Comparison of ENCODE assay signal across 26 mouse cellular contexts in the genomic region with DNA sequence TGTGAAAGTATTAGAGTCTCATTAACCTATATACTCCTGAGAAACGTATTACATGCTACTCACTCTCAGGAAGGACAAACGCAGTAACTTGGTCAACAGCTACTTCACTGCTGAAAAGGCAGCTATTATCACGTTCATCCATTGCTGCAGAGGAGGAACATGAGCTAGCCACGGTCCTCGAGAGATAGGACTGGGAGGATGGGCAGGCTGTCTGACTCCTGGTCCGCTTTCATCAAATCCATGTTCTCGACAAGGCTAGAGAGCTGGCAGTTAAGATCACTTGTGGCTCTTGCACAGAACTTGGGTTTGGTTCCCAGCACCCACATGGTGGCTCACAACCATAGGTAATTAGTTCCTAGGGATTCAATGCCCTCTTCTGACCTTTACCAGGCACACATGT. TPM values are rescaled to one million over a fixed set of nuclear protein-coding genes. Genes with fewer than 3 reads are reported as not detected.
DNase-seq lines count a peak whose midpoint lies in the region; ATAC-seq and TF ChIP-seq lines count a peak whose summit lies in the region.
"Had no signal": no experiment of that assay in that cellular context is flagged by ENCODE, and none has a peak within 500 bp of the region (broad histone marks: within the 10 kb centered on the region; RNA-seq: fewer than 3 reads in every experiment).

No protein-coding gene starts in this region.

- ATAC-seq in liver, postnatal 0 days = no peak
- ATAC-seq in liver, embryonic 11.5 days (replicated peaks; ENCODE audit: low FRiP score) = peak; percentile 67; the same call in 1 of the 2 replicates
- ATAC-seq in liver, embryonic 14.5 days (ENCODE audit: insufficient read depth) = no peak
- ATAC-seq in megakaryocyte-erythroid progenitor cell, adult 5-6 weeks (replicated peaks; ENCODE audit: low FRiP score, low TSS enrichment, poor library complexity, severe bottlenecking) = peak; percentile 32; the same call in 1 of the 2 replicates
- ATAC-seq: activated CD4-positive, CD25-positive, alpha-beta regulatory T cell, adult 4 months; forebrain, embryonic 14.5 days; forebrain, postnatal 0 days had no signal

- H3K36me3 ChIP-seq in liver, postnatal 0 days (replicated peaks; ENCODE audit: insufficient read depth, low read length) = peaks cover 4% of the 10 kb centered on the region; the same call in 1 of the 2 replicates
- peaks cover 2% of the 10 kb centered on the region; the same call in 1 of the 2 replicates for H3K36me3 ChIP-seq in liver, embryonic 11.5 days (ENCODE audit: control insufficient read depth, insufficient read depth, low read length)
- peaks cover 29% of the 10 kb centered on the region for H3K36me3 ChIP-seq in liver, embryonic 14.5 days (replicated peaks; ENCODE audit: control insufficient read depth, insufficient read depth, low read depth)
- H3K36me3 ChIP-seq: embryonic facial prominence, embryonic 12.5 days; embryonic facial prominence, embryonic 15.5 days had no signal

- TF ChIP-seq EP300 in liver, postnatal 0 days (IDR thresholded peaks at IDR 0.05; ENCODE audit: low read depth) = no peak
- TF ChIP-seq EP300 in liver, embryonic 14.5 days (IDR thresholded peaks at IDR 0.05; ENCODE audit: low read depth) = peak; percentile 37; the same call in 1 of the 2 replicates

- 64% methylated on average over 7 of the region's 7 CpGs for WGBS in liver, postnatal 0 days (ENCODE audit: insufficient replicate concordance)
- 59% methylated on average over 7 of the region's 7 CpGs for WGBS in liver, embryonic 11.5 days
- WGBS in liver, embryonic 14.5 days (ENCODE audit: insufficient replicate concordance) = 29% methylated on average over 7 of the region's 7 CpGs

- H3K4me2 ChIP-seq in liver, postnatal 0 days (ENCODE audit: low read depth, low read length) = no peak overlapping the region
- no peak overlapping the region for H3K4me2 ChIP-seq in liver, embryonic 11.5 days
- H3K4me2 ChIP-seq in liver, embryonic 14.5 days (ENCODE audit: low read depth) = no peak overlapping the region
- H3K4me2 ChIP-seq: embryonic facial prominence, embryonic 12.5 days; embryonic facial prominence, embryonic 15.5 days; heart, embryonic 11.5 days; hindbrain, embryonic 14.5 days had no signal

- peaks cover 10% of the 10 kb centered on the region for H3K4me1 ChIP-seq in liver, postnatal 0 days (ENCODE audit: insufficient read depth)
- peaks cover 12% of the 10 kb centered on the region for H3K4me1 ChIP-seq in liver, embryonic 11.5 days (replicated peaks; ENCODE audit: control insufficient read depth, insufficient read depth, low read length)
- peaks cover 23 to 35% of the 10 kb centered on the region in 2 experiments for H3K4me1 ChIP-seq in liver, embryonic 14.5 days (replicated peaks; ENCODE audit: control insufficient read depth in 2 of 2, insufficient read depth in 2 of 2, low read length in 1 of 2)
- H3K4me1 ChIP-seq: embryonic facial prominence, embryonic 15.5 days had no signal

- H3K9ac ChIP-seq in liver, postnatal 0 days (replicated peaks) = no peak overlapping the region
- no peak overlapping the region for H3K9ac ChIP-seq in liver, embryonic 11.5 days (ENCODE audit: low read depth, low read length)
- no peak overlapping the region for H3K9ac ChIP-seq in liver, embryonic 14.5 days (replicated peaks)
- H3K9ac ChIP-seq: embryonic facial prominence, embryonic 12.5 days; embryonic facial prominence, embryonic 15.5 days; forebrain, postnatal 0 days; hindbrain, embryonic 14.5 days had no signal

- no peak for TF ChIP-seq CTCF in liver, postnatal 0 days (IDR thresholded peaks at IDR 0.05; ENCODE audit: low read depth)
- TF ChIP-seq CTCF in liver, embryonic 14.5 days (IDR thresholded peaks at IDR 0.05; ENCODE audit: low read depth) = no peak

- peak; percentile 45 for DNase-seq in liver
- no peak for DNase-seq in liver, postnatal 0 days
- no peak for DNase-seq in liver, embryonic 11.5 days (ENCODE audit: low spot score)
- no peak for DNase-seq in liver, embryonic 14.5 days (ENCODE audit: low read depth in 3 of 3, low spot score in 3 of 3)
- no peak for DNase-seq in cerebellum, postnatal 36 days
- no peak for DNase-seq in adrenal gland, postnatal 10 days
- DNase-seq: adrenal gland, adult 8-10 months; adrenal gland, postnatal 36 days; cerebellum, adult 18-20 months; cerebellum, adult 9-10 months; forebrain, postnatal 0 days; gastrocnemius, adult 2 months; gastrocnemius, postnatal 14 days; heart, adult 11 months; heart, postnatal 36 days had no signal

- no peak overlapping the region for H3K27ac ChIP-seq in liver, postnatal 0 days (ENCODE audit: low read depth)
- no peak overlapping the region for H3K27ac ChIP-seq in liver, embryonic 11.5 days (ENCODE audit: low read depth, low read length)
- H3K27ac ChIP-seq in liver, embryonic 14.5 days = no peak overlapping the region
- H3K27ac ChIP-seq: embryonic facial prominence, embryonic 12.5 days; embryonic facial prominence, embryonic 15.5 days; gastrocnemius, adult 2 months; hindbrain, embryonic 10.5 days; hindbrain, embryonic 14.5 days had no signal

- H3K4me3 ChIP-seq in liver, postnatal 0 days (ENCODE audit: low read depth, low read length) = no peak overlapping the region
- no peak overlapping the region for H3K4me3 ChIP-seq in liver, embryonic 11.5 days (ENCODE audit: low read depth, low read length)
- H3K4me3 ChIP-seq in liver, embryonic 14.5 days (ENCODE audit: insufficient read depth in 1 of 2, low read depth in 2 of 2, low read length in 2 of 2) = no peak overlapping the region
- H3K4me3 ChIP-seq: embryonic facial prominence, embryonic 12.5 days; embryonic facial prominence, embryonic 15.5 days; gastrocnemius, adult 2 months; hindbrain, embryonic 10.5 days had no signal

- H3K9me3 ChIP-seq in liver, postnatal 0 days (ENCODE audit: low read length) = no peaks in the 10 kb centered on the region
- H3K9me3 ChIP-seq in liver, embryonic 11.5 days (ENCODE audit: control insufficient read depth, low read length) = 0 out of 2 replicates have a peak, but pooled peaks cover 4% of the 10 kb centered on the region
- no peaks in the 10 kb centered on the region for H3K9me3 ChIP-seq in liver, embryonic 14.5 days (ENCODE audit: control insufficient read depth, low read length)
- H3K9me3 ChIP-seq: embryonic facial prominence, embryonic 12.5 days; embryonic facial prominence, embryonic 15.5 days; hindbrain, embryonic 10.5 days had no signal

- H3K27me3 ChIP-seq in liver, postnatal 0 days (ENCODE audit: insufficient read depth, low read length) = no peaks in the 10 kb centered on the region
- H3K27me3 ChIP-seq in liver, embryonic 11.5 days (replicated peaks; ENCODE audit: control insufficient read depth, insufficient read depth, low read length) = no peaks in the 10 kb centered on the region
- no peaks in the 10 kb centered on the region for H3K27me3 ChIP-seq in liver, embryonic 14.5 days (ENCODE audit: control insufficient read depth, insufficient read depth, low read length)
- H3K27me3 ChIP-seq: embryonic facial prominence, embryonic 12.5 days; embryonic facial prominence, embryonic 15.5 days had no signal

RNA-seq across cellular contexts. Expression of a gene that starts 52.6 kb away (rescaled TPM):
- 0.18 and 0.28 TPM in 2 replicates for polyA plus RNA-seq in liver, postnatal 0 days (2015; fragmentation: Nextera tagmentation; extraction: Ambion mirVana)
- 0.10 and 0.11 TPM in 2 replicates for polyA plus RNA-seq in liver, embryonic 11.5 days (2014; fragmentation: Nextera tagmentation; extraction: Ambion mirVana)
- polyA plus RNA-seq in liver, embryonic 14.5 days (2012; rRNA removed) = 0.11 and 0.15 TPM in 2 replicates
- 0.32 and 0.40 TPM in 2 replicates for polyA plus RNA-seq in liver, embryonic 14.5 days (2014; fragmentation: Nextera tagmentation; extraction: Ambion mirVana)
- total RNA-seq in megakaryocyte-erythroid progenitor cell, adult 5-6 weeks (2014; fragmentation: Nextera tagmentation) = 1.8 TPM in 1 of 2 replicates, not detected in the other
- 0.99 and 3.7 TPM in 2 replicates for total RNA-seq in megakaryocyte-erythroid progenitor cell, adult 5-6 weeks (2017)
- under 1 TPM; 0.15 to 0.55 TPM for total RNA-seq in adrenal gland, postnatal 10 days (2021)
- total RNA-seq: ES-E14 had no signal
- polyA plus RNA-seq: activated CD4-positive, CD25-positive, alpha-beta regulatory T cell, adult 4 months; embryonic facial prominence, embryonic 12.5 days; forebrain, embryonic 11.5 days; forebrain, embryonic 14.5 days; forebrain, postnatal 0 days; frontal cortex, adult 2 months; hindbrain, embryonic 14.5 days had no signal

RNA-seq across cellular contexts. Expression of a gene that starts 53.2 kb away (rescaled TPM):
- polyA plus RNA-seq in liver, postnatal 0 days (2015; fragmentation: Nextera tagmentation; extraction: Ambion mirVana) = 65.7 and 75.1 TPM in 2 replicates
- 108 and 116 TPM in 2 replicates for polyA plus RNA-seq in liver, embryonic 11.5 days (2014; fragmentation: Nextera tagmentation; extraction: Ambion mirVana)
- polyA plus RNA-seq in liver, embryonic 14.5 days (2012; rRNA removed) = 105 and 113 TPM in 2 replicates
- 153 and 166 TPM in 2 replicates for polyA plus RNA-seq in liver, embryonic 14.5 days (2014; fragmentation: Nextera tagmentation; extraction: Ambion mirVana)
- 92.6 and 109 TPM in 2 replicates for total RNA-seq in megakaryocyte-erythroid progenitor cell, adult 5-6 weeks (2014; fragmentation: Nextera tagmentation)
- 74.2 and 82.1 TPM in 2 replicates for total RNA-seq in megakaryocyte-erythroid progenitor cell, adult 5-6 weeks (2017)
- total RNA-seq in adrenal gland, postnatal 10 days (2021) = 10 to 100 TPM; 77.8 to 79.6 TPM

Comparison
In these comparisons a context has a peak if more than half of its experiments do, and no peak if none do; other contexts are left out.
1. ATAC-seq: peak in liver, embryonic 11.5 days (single experiment) and megakaryocyte-erythroid progenitor cell, adult 5-6 weeks (single experiment); none in liver, postnatal 0 days (single experiment) and liver, embryonic 14.5 days (single experiment).